Mouse (Mus musculus): Measurements from ENCODE around the gene Wsb2.

DNA sequence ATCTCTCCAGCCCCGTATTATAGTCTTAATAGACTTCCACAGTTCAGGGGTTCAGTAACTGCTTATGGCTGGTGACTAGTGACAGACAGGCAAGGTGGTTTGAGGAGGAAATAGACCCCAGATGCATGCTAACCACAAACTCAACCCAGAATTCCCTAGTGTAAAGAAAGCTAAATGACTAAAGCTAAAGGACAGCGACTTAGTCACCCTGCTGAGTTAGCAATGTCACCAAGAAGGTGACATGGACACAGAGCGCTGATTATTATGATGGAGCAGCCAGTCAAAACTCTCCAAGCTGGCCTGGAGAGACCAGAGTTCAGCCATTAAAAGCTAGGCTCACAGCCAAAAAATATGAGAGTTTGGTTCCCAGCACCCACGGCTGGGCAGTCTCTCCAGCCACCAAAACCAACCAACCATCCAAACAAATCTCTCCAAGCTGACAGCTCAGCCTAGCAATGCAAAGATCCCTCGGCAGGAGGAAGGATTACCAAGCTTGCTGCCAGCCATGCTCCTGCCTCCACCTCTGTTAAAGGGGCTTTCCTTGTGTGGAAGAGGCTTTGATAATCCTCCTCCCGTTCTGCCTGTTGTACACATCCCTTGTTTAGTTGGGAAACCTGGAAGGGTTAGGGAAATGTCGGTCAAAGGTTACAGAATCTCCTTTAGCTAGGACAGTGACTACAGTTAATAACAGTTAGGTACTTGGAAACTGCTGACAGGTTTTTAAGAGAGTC, 2.6 kb downstream of the Wsb2 start:
- TF ChIP-seq CTCF (IDR thresholded peaks at IDR 0.05; ENCODE audit: low read depth) (no peak), EP300 (IDR thresholded peaks at IDR 0.05; ENCODE audit: low read depth) (no peak)
